Mouse (Mus musculus): ENCODE data around the gene Dtx3.

Gene Dtx3

GRCm38 (mm10) chr10:127195328-127196129 lies at the start of gene Dtx3:
Gene Dtx3 (minus strand): TSS chr10:127195728.
- no peak for DNase-seq (ENCODE audit: low read depth, low spot score)

GRCm38 (mm10) chr10:127238241-127238824 lies 42.8 kb upstream of the Dtx3 start:
- DNase-seq (ENCODE audit: low read depth, low spot score), result no peak

- DNase-seq (ENCODE audit: low read depth, low spot score), result no peak
Observed at GRCm38 (mm10) chr10:127236541-127236940, 41.0 kb upstream of the Dtx3 start.

GRCm38 (mm10) chr10:127233141-127233540 lies 37.6 kb upstream of the Dtx3 start:
- no peak for DNase-seq (ENCODE audit: low read depth, low spot score)

GRCm38 (mm10) chr10:127231741-127232140 lies 36.2 kb upstream of the Dtx3 start:
- DNase-seq (ENCODE audit: low read depth, low spot score), result no peak

- no peak for DNase-seq (ENCODE audit: low read depth, low spot score)
Observed at GRCm38 (mm10) chr10:127230693-127231092, 35.2 kb upstream of the Dtx3 start.

GRCm38 (mm10) chr10:127228897-127229296 lies 33.4 kb upstream of the Dtx3 start:
- DNase-seq (ENCODE audit: low read depth, low spot score), result no peak

GRCm38 (mm10) chr10:127227163-127227562 lies 31.6 kb upstream of the Dtx3 start:
- no peak for DNase-seq (ENCODE audit: low read depth, low spot score)

GRCm38 (mm10) chr10:127226318-127226895 lies 30.9 kb upstream of the Dtx3 start:
- DNase-seq (ENCODE audit: low read depth, low spot score), result no peak

- peak; percentile 60 for DNase-seq (ENCODE audit: low read depth, low spot score)
Observed at GRCm38 (mm10) chr10:127225732-127226131, 30.2 kb upstream of the Dtx3 start.

- no peak for DNase-seq (ENCODE audit: low read depth, low spot score)
Observed at GRCm38 (mm10) chr10:127225213-127225612, 29.7 kb upstream of the Dtx3 start.

- no peak for DNase-seq (ENCODE audit: low read depth, low spot score)
Observed at GRCm38 (mm10) chr10:127218339-127218738, 22.8 kb upstream of the Dtx3 start.

- DNase-seq (ENCODE audit: low read depth, low spot score), result no peak
Observed at GRCm38 (mm10) chr10:127217177-127217576, 21.6 kb upstream of the Dtx3 start.

GRCm38 (mm10) chr10:127216456-127216855 lies 20.9 kb upstream of the Dtx3 start:
- DNase-seq (ENCODE audit: low read depth, low spot score), result peak; percentile 68

GRCm38 (mm10) chr10:127214422-127214803 lies 18.9 kb upstream of the Dtx3 start:
- no peak for DNase-seq (ENCODE audit: low read depth, low spot score)

GRCm38 (mm10) chr10:127213704-127214421 lies 18.3 kb upstream of the Dtx3 start:
- no peak for DNase-seq (ENCODE audit: low read depth, low spot score)

- no peak for DNase-seq (ENCODE audit: low read depth, low spot score)
Observed at GRCm38 (mm10) chr10:127213272-127213671, 17.7 kb upstream of the Dtx3 start.

GRCm38 (mm10) chr10:127211414-127211854 lies 15.9 kb upstream of the Dtx3 start, which contains the start of gene Pip4k2c:
Gene Pip4k2c (minus strand): TSS chr10:127211585.
- DNase-seq (ENCODE audit: low read depth, low spot score), result peak; percentile 75

GRCm38 (mm10) chr10:127210961-127211405 lies 15.5 kb upstream of the Dtx3 start:
- DNase-seq (ENCODE audit: low read depth, low spot score), result no peak

GRCm38 (mm10) chr10:127209928-127210570 lies 14.5 kb upstream of the Dtx3 start:
- peak; percentile 72 for DNase-seq (ENCODE audit: low read depth, low spot score)

GRCm38 (mm10) chr10:127208921-127209320 lies 13.4 kb upstream of the Dtx3 start:
- DNase-seq (ENCODE audit: low read depth, low spot score), result peak; percentile 83

Data from telencephalon, adult 2 months (tissue).